Comparison of ENCODE assay signal across 23 mouse cellular contexts in genomic region chr19:47630381-47630780, GRCm38 (mm10). TPM values are rescaled to one million over a fixed set of nuclear protein-coding genes. Genes with fewer than 3 reads are reported as not detected.
DNase-seq lines count a peak whose midpoint lies in the region; ATAC-seq and TF ChIP-seq lines count a peak whose summit lies in the region.
"Had no signal": no experiment of that assay in that cellular context is flagged by ENCODE, and none has a peak within 500 bp of the region (broad histone marks: within the 10 kb centered on the region; RNA-seq: fewer than 3 reads in every experiment).

No protein-coding gene starts in this region.

- H3K27ac ChIP-seq in layer of hippocampus, adult 2 months = peak overlapping the region; percentile 12; the same call in 1 of the 2 replicates
- H3K27ac ChIP-seq in stomach, postnatal 0 days (replicated peaks) = no peak overlapping the region
- H3K27ac ChIP-seq: embryonic facial prominence, embryonic 13.5 days; embryonic facial prominence, embryonic 15.5 days; forebrain, embryonic 10.5 days; forebrain, embryonic 12.5 days had no signal

- no peak for DNase-seq in layer of hippocampus, adult 2 months (ENCODE audit: low spot score in 2 of 2)
- no peak for DNase-seq in layer of hippocampus, adult 9-10 months (ENCODE audit: low spot score)
- peak; percentile 14 for DNase-seq in MN1 (ENCODE audit: low spot score)
- no peak for DNase-seq in stomach, postnatal 0 days (ENCODE audit: low spot score)
- DNase-seq in cerebellum, postnatal 25 days = no peak
- DNase-seq: adrenal gland, adult 8-10 months; adrenal gland, postnatal 14 days; adrenal gland, postnatal 36 days; cerebellum, adult 11-12 months; cerebellum, adult 2 months; cerebellum, adult 9-10 months; cerebellum, postnatal 10 days; cerebellum, postnatal 36 days; embryo, embryonic 11 days; forebrain, postnatal 0 days had no signal

- TF ChIP-seq EP300 in stomach, postnatal 0 days (optimal IDR thresholded peaks at IDR 0.05) = no peak

- ATAC-seq in stomach, postnatal 0 days (ENCODE audit: low FRiP score, low TSS enrichment) = 0 out of 2 replicates have a peak, but pooled peaks have one; percentile 26
- ATAC-seq: activated CD4-positive, CD25-positive, alpha-beta regulatory T cell, adult 4 months; forebrain, embryonic 14.5 days; forebrain, postnatal 0 days; Patski had no signal

- H3K36me3 ChIP-seq in stomach, postnatal 0 days (ENCODE audit: control insufficient read depth, insufficient read depth, low read length) = peaks cover 11% of the 10 kb centered on the region

- H3K4me2 ChIP-seq in stomach, postnatal 0 days (replicated peaks; ENCODE audit: low read depth) = no peak overlapping the region
- H3K4me2 ChIP-seq: embryonic facial prominence, embryonic 13.5 days; embryonic facial prominence, embryonic 15.5 days; forebrain, embryonic 12.5 days had no signal

- no peak overlapping the region for H3K9ac ChIP-seq in stomach, postnatal 0 days (ENCODE audit: low read length)
- H3K9ac ChIP-seq: embryonic facial prominence, embryonic 13.5 days; embryonic facial prominence, embryonic 15.5 days; forebrain, embryonic 12.5 days; forebrain, postnatal 0 days had no signal

- H3K4me1 ChIP-seq in stomach, postnatal 0 days (replicated peaks; ENCODE audit: control insufficient read depth, insufficient read depth) = no peaks in the 10 kb centered on the region
- H3K4me1 ChIP-seq: embryonic facial prominence, embryonic 13.5 days; embryonic facial prominence, embryonic 15.5 days had no signal

- 71% methylated on average over 5 of the region's 5 CpGs for WGBS in stomach, postnatal 0 days

- no peak for TF ChIP-seq CTCF in layer of hippocampus, adult 2 months (conservative IDR thresholded peaks at IDR 0.05)
- TF ChIP-seq CTCF in stomach, postnatal 0 days (IDR thresholded peaks at IDR 0.05; ENCODE audit: low read depth) = no peak

- H3K4me3 ChIP-seq in layer of hippocampus, adult 2 months = no peak overlapping the region
- no peak overlapping the region for H3K4me3 ChIP-seq in stomach, postnatal 0 days (ENCODE audit: low read depth, low read length)
- H3K4me3 ChIP-seq: embryonic facial prominence, embryonic 13.5 days; embryonic facial prominence, embryonic 15.5 days; erythroblast, embryonic 14.5 days; forebrain, embryonic 10.5 days; forebrain, embryonic 12.5 days had no signal

- no peaks in the 10 kb centered on the region for H3K9me3 ChIP-seq in stomach, postnatal 0 days (ENCODE audit: control insufficient read depth, low read length)
- H3K9me3 ChIP-seq: embryonic facial prominence, embryonic 13.5 days; embryonic facial prominence, embryonic 15.5 days; forebrain, embryonic 10.5 days; forebrain, embryonic 12.5 days had no signal

- no peaks in the 10 kb centered on the region for H3K27me3 ChIP-seq in stomach, postnatal 0 days (ENCODE audit: control insufficient read depth, insufficient read depth, low read length)
- H3K27me3 ChIP-seq: embryonic facial prominence, embryonic 13.5 days; embryonic facial prominence, embryonic 15.5 days; forebrain, embryonic 12.5 days; Patski had no signal

RNA-seq across cellular contexts. Expression of gene Slk, which starts 50.9 kb away (rescaled TPM):
- 10 to 100 TPM; 63.7 to 69.4 TPM for total RNA-seq in layer of hippocampus, adult 2 months (2021)
- polyA plus RNA-seq in stomach, postnatal 0 days (2015; fragmentation: Nextera tagmentation; extraction: Ambion mirVana) = 12.3 and 14.3 TPM in 2 replicates
